Mouse (Mus musculus) testis, adult 2 months (tissue): ENCODE results near the gene Fmo2. TPM values are rescaled to one million over a fixed set of nuclear protein-coding genes. Genes with fewer than 3 reads are reported as not detected.

Source experiments
- H3K27ac ChIP-seq: fragments of 200-500 bp; 2 replicates; pipeline ENCODE4 v1.5.1; 2012; ENCODE audit warnings: low read depth, low read length; ENCODE audit not compliant: control insufficient read depth, insufficient read depth
- H3K27me3 ChIP-seq: fragments of 200-500 bp; 2 replicates; pipeline ENCODE4 v1.6.1; 2012; ENCODE audit warnings: mild to moderate bottlenecking, low read length, moderate library complexity; ENCODE audit not compliant: control insufficient read depth, insufficient read depth
- H3K36me3 ChIP-seq: fragments of 200-500 bp; 2 replicates; pipeline ENCODE4 v1.6.1; 2012; ENCODE audit warnings: mild to moderate bottlenecking, low read length; ENCODE audit not compliant: control insufficient read depth, insufficient read depth
- H3K4me1 ChIP-seq: fragments of 200-500 bp; 2 replicates; pipeline ENCODE4 v1.6.1; 2012; ENCODE audit warnings: low read length; ENCODE audit not compliant: control insufficient read depth, insufficient read depth
- H3K4me3 ChIP-seq: fragments of 200-500 bp; 2 replicates; pipeline ENCODE4 v1.5.1; 2012; ENCODE audit warnings: low read depth, mild to moderate bottlenecking, low read length, moderate library complexity, mixed read lengths; ENCODE audit not compliant: control insufficient read depth
- CTCF ChIP-seq: fragments of 200-500 bp; IDR thresholded peaks from 2 replicates; pipeline ENCODE4 v1.5.1; 2012; ENCODE audit warnings: low read depth, mild to moderate bottlenecking, inconsistent platforms, low read length, moderate library complexity; ENCODE audit not compliant: control insufficient read depth, insufficient read depth, insufficient replicate concordance
- POLR2A ChIP-seq: fragments of 200-500 bp; IDR thresholded peaks from 2 replicates; pipeline ENCODE4 v1.6.1; 2012; ENCODE audit warnings: low read depth, mild to moderate bottlenecking, inconsistent platforms, low read length, moderate library complexity; ENCODE audit not compliant: control insufficient read depth
- polyA plus RNA-seq: library from polyadenylated mRNA; depleted of rRNA; stranded (reverse); fragments of >200 nt; gene quantifications from 2 replicates; pipeline ENCODE4 v1.2.3, GENCODE M21; 2012

The Fmo2 gene
- polyA plus RNA-seq, 1 experiment: 2.1 TPM

DNA sequence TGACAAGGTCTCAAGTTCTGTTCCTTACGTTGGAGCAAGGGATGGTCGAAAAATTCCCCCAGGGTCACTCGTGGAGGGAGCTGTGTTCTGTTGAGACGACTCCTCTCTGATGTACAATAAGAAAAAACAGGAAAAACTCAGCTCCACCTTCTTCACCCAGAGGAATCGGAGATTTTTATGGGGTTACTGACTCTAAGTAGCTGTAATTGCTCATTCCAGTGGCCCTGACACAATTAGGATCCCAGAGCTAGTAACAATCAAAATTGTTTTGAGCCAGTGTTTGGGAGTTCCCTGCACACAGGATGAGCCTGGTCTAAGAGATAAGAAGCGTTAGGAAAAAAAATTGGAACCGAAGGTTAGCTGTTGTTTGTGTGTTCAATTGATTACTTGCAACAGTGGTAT, 32.2 kb downstream of the Fmo2 start, which contains the start of gene Fmo1:
Fmo1 (minus strand) TSS at position 331 of the 402 bp plus-strand sequence.
- TF ChIP-seq CTCF (no peak), POLR2A (no peak)
- Histone ChIP-seq H3K27me3 (no peaks in the 10 kb centered on the region), H3K4me3 (no peak within 1 kb of the TSS), H3K4me1 (no peaks in the 10 kb centered on the region; the same call in 1 of the 2 replicates), H3K27ac (no peak within 1 kb of the TSS), H3K36me3 (no peaks in the 10 kb centered on the region)

DNA sequence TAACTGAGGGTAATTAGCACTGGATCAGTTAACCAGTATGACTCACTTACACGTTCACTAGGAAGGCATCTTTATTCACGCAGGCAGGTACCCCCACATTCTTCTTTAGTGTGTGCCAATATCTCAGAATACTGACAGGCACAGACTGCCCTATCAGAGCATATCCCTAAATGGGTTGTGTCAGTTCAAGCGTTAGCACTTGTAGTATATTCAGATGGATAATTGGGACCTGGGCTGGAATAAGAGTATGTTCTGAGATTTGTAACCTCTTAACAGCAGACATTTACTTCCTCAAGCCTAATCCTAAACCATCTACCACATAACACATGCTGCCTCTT, 33.1 kb downstream of the Fmo2 start:
- no peaks in the 10 kb centered on the region for H3K4me1 ChIP-seq
- H3K27ac ChIP-seq: no peak overlapping the region
- no peaks in the 10 kb centered on the region for H3K27me3 ChIP-seq
- no peaks in the 10 kb centered on the region for H3K36me3 ChIP-seq
- no peak for TF ChIP-seq CTCF
- no peak for TF ChIP-seq POLR2A
- H3K4me3 ChIP-seq: no peak overlapping the region

DNA sequence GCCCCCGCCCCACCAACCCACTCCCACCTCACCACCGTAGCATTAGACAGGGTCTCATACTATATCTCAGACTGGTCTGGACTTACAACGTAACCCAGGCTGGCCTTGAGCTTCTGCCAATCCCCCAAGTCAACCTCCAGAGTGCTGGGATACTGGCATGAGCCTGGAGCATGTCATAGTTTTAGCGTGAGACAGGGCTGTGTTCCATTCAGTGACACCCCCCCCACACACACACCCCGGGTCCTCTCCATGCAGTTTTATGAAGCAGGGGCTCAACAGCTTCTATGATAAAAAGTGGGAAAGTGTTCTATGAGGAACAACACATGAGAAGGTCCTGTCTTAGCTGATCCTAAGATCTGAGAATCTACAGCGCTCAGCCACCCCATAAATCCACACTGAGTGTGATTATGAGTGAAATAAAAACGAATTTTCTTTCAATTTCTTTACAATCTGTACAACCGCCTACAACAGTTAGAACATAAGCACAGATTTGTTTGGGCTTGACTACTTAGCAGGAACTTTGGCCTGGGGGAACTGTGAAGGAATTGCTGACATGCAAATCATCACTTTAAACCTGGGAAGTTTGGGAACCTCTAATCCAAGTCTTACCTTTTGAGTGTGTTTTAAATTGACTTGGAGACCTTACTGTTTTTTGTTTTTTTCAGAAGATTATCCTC, 33.6 kb downstream of the Fmo2 start:
- Histone ChIP-seq H3K27ac (no peak overlapping the region), H3K36me3 (no peaks in the 10 kb centered on the region), H3K4me3 (no peak overlapping the region), H3K4me1 (no peaks in the 10 kb centered on the region; the same call in 1 of the 2 replicates), H3K27me3 (no peaks in the 10 kb centered on the region)
- TF ChIP-seq POLR2A (no peak), CTCF (no peak)

DNA sequence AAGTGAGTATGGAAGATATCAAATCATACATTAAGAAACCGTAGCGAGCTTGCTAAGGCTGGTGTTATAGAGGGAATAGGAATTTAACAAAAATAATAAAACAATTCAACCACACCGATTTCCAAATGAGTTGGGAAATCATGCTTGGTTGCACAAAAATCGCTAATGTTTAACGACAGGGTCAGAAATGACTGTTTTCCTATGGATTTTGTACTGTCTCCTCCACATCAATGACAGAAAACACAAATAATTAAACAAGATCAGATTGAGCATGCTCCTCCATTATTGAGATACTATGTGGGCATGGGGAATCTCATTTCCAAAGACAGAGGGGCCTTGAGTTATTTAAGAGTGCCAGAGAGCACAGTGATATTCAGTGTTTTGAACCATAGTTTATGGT, 34.2 kb downstream of the Fmo2 start:
- TF ChIP-seq CTCF (no peak), POLR2A (no peak)
- Histone ChIP-seq H3K4me1 (peaks cover 5% of the 10 kb centered on the region), H3K27me3 (no peaks in the 10 kb centered on the region), H3K27ac (no peak overlapping the region), H3K36me3 (no peaks in the 10 kb centered on the region), H3K4me3 (no peak overlapping the region)

DNA sequence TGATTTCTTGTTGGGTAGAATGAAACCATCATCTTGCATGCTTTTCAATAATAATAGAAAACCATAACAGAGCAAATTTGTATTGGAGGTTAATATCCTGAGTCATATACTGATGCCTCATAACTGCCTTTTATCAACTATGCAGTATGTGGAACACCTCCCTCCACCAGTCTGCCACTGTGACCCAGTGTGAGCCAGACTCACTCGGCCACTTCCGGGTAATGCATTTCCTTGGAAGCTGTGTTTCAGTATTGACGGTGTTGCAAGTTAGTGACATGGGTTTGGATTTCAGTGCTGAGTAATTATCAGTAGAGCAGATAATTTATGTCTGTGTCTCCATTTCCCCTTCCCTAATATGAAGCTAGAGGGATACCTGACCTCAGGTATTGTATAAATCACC, 34.9 kb downstream of the Fmo2 start:
- peaks cover 9% of the 10 kb centered on the region for H3K4me1 ChIP-seq
- H3K27ac ChIP-seq: no peak overlapping the region
- no peaks in the 10 kb centered on the region for H3K36me3 ChIP-seq
- no peak overlapping the region for H3K4me3 ChIP-seq
- TF ChIP-seq POLR2A (no peak), CTCF (no peak)
- H3K27me3 ChIP-seq: no peaks in the 10 kb centered on the region

DNA sequence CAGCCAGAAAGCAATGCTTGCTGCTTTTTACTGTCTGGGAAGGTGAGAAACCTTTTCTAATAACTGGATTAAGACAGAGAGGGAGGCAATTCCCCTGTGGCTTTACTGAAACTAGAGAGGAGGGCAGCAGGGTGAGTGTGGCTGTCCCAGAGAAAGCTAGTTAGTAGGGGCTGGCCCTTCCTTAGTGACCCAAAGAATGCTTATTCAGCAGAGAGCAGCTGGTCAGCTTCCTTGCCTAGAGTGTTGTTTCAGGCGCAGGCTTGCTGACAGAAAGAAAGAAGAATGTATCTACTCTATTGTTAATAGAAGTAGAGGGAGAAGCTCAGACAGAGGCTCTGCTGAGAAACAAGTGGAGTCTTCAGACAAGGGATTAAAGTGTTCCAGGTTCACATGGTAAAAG, 36.2 kb downstream of the Fmo2 start:
- no peak overlapping the region for H3K27ac ChIP-seq

DNA sequence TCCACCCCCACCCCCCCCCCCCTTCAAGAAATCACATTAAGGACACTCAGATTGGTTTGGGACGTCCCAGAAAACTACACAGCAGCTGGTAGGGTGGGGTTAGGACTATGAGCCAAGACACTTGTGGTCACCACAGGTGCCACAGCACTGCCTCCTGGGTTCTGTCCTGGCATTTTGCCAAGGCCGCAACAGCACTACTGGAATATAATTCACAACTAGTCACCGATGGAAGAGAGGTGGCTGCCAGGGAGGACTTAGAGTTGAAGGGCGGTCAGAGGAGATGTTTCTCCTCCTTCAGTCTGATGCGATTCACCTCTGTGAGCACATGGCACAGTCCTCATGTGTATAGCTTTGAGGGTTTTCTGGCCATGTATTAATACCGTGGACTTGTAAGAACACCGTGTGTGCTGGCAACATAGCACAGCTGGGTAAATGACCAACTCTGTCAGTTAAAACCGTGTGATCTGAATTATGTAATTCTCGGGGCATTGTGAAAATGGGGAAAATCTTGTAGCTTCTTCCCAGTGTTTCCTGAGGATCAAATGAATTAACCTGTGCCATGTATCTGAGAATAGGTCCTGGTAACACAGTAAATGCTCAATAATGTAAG, 38.4 kb downstream of the Fmo2 start:
- no peak for TF ChIP-seq POLR2A
- no peak for TF ChIP-seq CTCF
- Histone ChIP-seq H3K36me3 (no peaks in the 10 kb centered on the region), H3K27ac (no peak overlapping the region)

More for the DNA sequence above, 36.2 kb downstream of the Fmo2 start:
- Histone ChIP-seq H3K36me3 (no peaks in the 10 kb centered on the region), H3K4me1 (peaks cover 13% of the 10 kb centered on the region), H3K4me3 (no peak overlapping the region), H3K27me3 (no peaks in the 10 kb centered on the region)
- TF ChIP-seq POLR2A: no peak
- TF ChIP-seq CTCF: no peak

More for the DNA sequence above, 38.4 kb downstream of the Fmo2 start:
- Histone ChIP-seq H3K4me1 (peaks cover 13% of the 10 kb centered on the region), H3K4me3 (no peak overlapping the region), H3K27me3 (no peaks in the 10 kb centered on the region)
